Mouse (Mus musculus): ENCODE data around the gene Tmprss7. TPM values are rescaled to one million over a fixed set of nuclear protein-coding genes. Genes with fewer than 3 reads are reported as not detected.

Gene Tmprss7
- polyA plus RNA-seq, 1 experiment from 2014 or later, result 0.09 TPM

GRCm38 (mm10) chr16:45722460-45722951 lies 29.0 kb upstream of the Tmprss7 start:
- Histone ChIP-seq H3K27me3 (ENCODE audit: control insufficient read depth, insufficient read depth, low read length) (no peaks in the 10 kb centered on the region), H3K36me3 (ENCODE audit: control insufficient read depth, insufficient read depth, low read length) (no peaks in the 10 kb centered on the region), H3K4me1 (ENCODE audit: control insufficient read depth, insufficient read depth, low read length) (peaks cover 10% of the 10 kb centered on the region), H3K4me2 (no peak overlapping the region), H3K4me3 (ENCODE audit: low read depth, low read length) (no peak overlapping the region), H3K27ac (ENCODE audit: low read depth, low read length) (no peak overlapping the region), H3K9ac (ENCODE audit: low read depth, low read length) (no peak overlapping the region), H3K9me3 (replicated peaks; ENCODE audit: control insufficient read depth, low read length) (no peaks in the 10 kb centered on the region)
- ATAC-seq (replicated peaks; ENCODE audit: insufficient number of reproducible peaks, low FRiP score, low TSS enrichment), result no peak
- 63% methylated on average over 3 of the region's 3 CpGs for WGBS (ENCODE audit: insufficient replicate concordance)

- no peak overlapping the region for H3K4me2 ChIP-seq
- H3K27me3 ChIP-seq (ENCODE audit: control insufficient read depth, insufficient read depth, low read length), result no peaks in the 10 kb centered on the region
- no peaks in the 10 kb centered on the region for H3K36me3 ChIP-seq (ENCODE audit: control insufficient read depth, insufficient read depth, low read length)
- H3K27ac ChIP-seq (ENCODE audit: low read depth, low read length), result no peak overlapping the region
- 0 out of 2 replicates have a peak, but pooled peaks cover 2% of the 10 kb centered on the region for H3K9me3 ChIP-seq (replicated peaks; ENCODE audit: control insufficient read depth, low read length)
- peaks cover 10% of the 10 kb centered on the region for H3K4me1 ChIP-seq (ENCODE audit: control insufficient read depth, insufficient read depth, low read length)
- 73% methylated on average over 10 of the region's 10 CpGs for WGBS (ENCODE audit: insufficient replicate concordance)
- no peak overlapping the region for H3K9ac ChIP-seq (ENCODE audit: low read depth, low read length)
- no peak for ATAC-seq (replicated peaks; ENCODE audit: insufficient number of reproducible peaks, low FRiP score, low TSS enrichment)
- H3K4me3 ChIP-seq (ENCODE audit: low read depth, low read length), result no peak overlapping the region
These were observed 26.7 kb upstream of the Tmprss7 start for GRCm38 (mm10) chr16:45720022-45720630.

GRCm38 (mm10) chr16:45718296-45718695 lies 24.8 kb upstream of the Tmprss7 start:
- 83% methylated on average over 4 of the region's 4 CpGs for WGBS (ENCODE audit: insufficient replicate concordance)
- Histone ChIP-seq H3K4me1 (ENCODE audit: control insufficient read depth, insufficient read depth, low read length) (no peaks in the 10 kb centered on the region), H3K27ac (ENCODE audit: low read depth, low read length) (no peak overlapping the region), H3K9me3 (replicated peaks; ENCODE audit: control insufficient read depth, low read length) (0 out of 2 replicates have a peak, but pooled peaks cover 2% of the 10 kb centered on the region), H3K27me3 (ENCODE audit: control insufficient read depth, insufficient read depth, low read length) (no peaks in the 10 kb centered on the region), H3K9ac (ENCODE audit: low read depth, low read length) (no peak overlapping the region), H3K4me2 (no peak overlapping the region), H3K36me3 (ENCODE audit: control insufficient read depth, insufficient read depth, low read length) (no peaks in the 10 kb centered on the region), H3K4me3 (ENCODE audit: low read depth, low read length) (no peak overlapping the region)
- ATAC-seq (replicated peaks; ENCODE audit: insufficient number of reproducible peaks, low FRiP score, low TSS enrichment), result no peak

GRCm38 (mm10) chr16:45714489-45715150 lies 21.2 kb upstream of the Tmprss7 start:
- ATAC-seq (replicated peaks; ENCODE audit: insufficient number of reproducible peaks, low FRiP score, low TSS enrichment), result no peak
- Histone ChIP-seq H3K4me3 (ENCODE audit: low read depth, low read length) (no peak overlapping the region), H3K27ac (ENCODE audit: low read depth, low read length) (no peak overlapping the region), H3K36me3 (ENCODE audit: control insufficient read depth, insufficient read depth, low read length) (no peaks in the 10 kb centered on the region), H3K9me3 (replicated peaks; ENCODE audit: control insufficient read depth, low read length) (0 out of 2 replicates have a peak, but pooled peaks cover 2% of the 10 kb centered on the region), H3K27me3 (ENCODE audit: control insufficient read depth, insufficient read depth, low read length) (no peaks in the 10 kb centered on the region), H3K9ac (ENCODE audit: low read depth, low read length) (no peak overlapping the region), H3K4me2 (no peak overlapping the region), H3K4me1 (ENCODE audit: control insufficient read depth, insufficient read depth, low read length) (no peaks in the 10 kb centered on the region)
- WGBS (ENCODE audit: insufficient replicate concordance), result 77% methylated on average over 5 of the region's 5 CpGs

GRCm38 (mm10) chr16:45713878-45714277 lies 20.4 kb upstream of the Tmprss7 start:
- no peaks in the 10 kb centered on the region for H3K36me3 ChIP-seq (ENCODE audit: control insufficient read depth, insufficient read depth, low read length)
- H3K4me2 ChIP-seq, result no peak overlapping the region
- H3K4me1 ChIP-seq (ENCODE audit: control insufficient read depth, insufficient read depth, low read length), result no peaks in the 10 kb centered on the region
- no peak overlapping the region for H3K4me3 ChIP-seq (ENCODE audit: low read depth, low read length)
- ATAC-seq (replicated peaks; ENCODE audit: insufficient number of reproducible peaks, low FRiP score, low TSS enrichment), result no peak
- H3K27ac ChIP-seq (ENCODE audit: low read depth, low read length), result no peak overlapping the region
- H3K27me3 ChIP-seq (ENCODE audit: control insufficient read depth, insufficient read depth, low read length), result no peaks in the 10 kb centered on the region
- H3K9me3 ChIP-seq (replicated peaks; ENCODE audit: control insufficient read depth, low read length), result 0 out of 2 replicates have a peak, but pooled peaks cover 2% of the 10 kb centered on the region
- 75% methylated on average over 1 of the region's 1 CpGs for WGBS (ENCODE audit: insufficient replicate concordance)
- no peak overlapping the region for H3K9ac ChIP-seq (ENCODE audit: low read depth, low read length)

GRCm38 (mm10) chr16:45713261-45713660 lies 19.8 kb upstream of the Tmprss7 start:
- 83% methylated on average over 5 of the region's 5 CpGs for WGBS (ENCODE audit: insufficient replicate concordance)
- no peaks in the 10 kb centered on the region for H3K36me3 ChIP-seq (ENCODE audit: control insufficient read depth, insufficient read depth, low read length)
- H3K4me1 ChIP-seq (ENCODE audit: control insufficient read depth, insufficient read depth, low read length), result no peaks in the 10 kb centered on the region
- no peak overlapping the region for H3K4me2 ChIP-seq
- no peaks in the 10 kb centered on the region for H3K27me3 ChIP-seq (ENCODE audit: control insufficient read depth, insufficient read depth, low read length)
- ATAC-seq (replicated peaks; ENCODE audit: insufficient number of reproducible peaks, low FRiP score, low TSS enrichment), result no peak
- no peak overlapping the region for H3K4me3 ChIP-seq (ENCODE audit: low read depth, low read length)
- no peak overlapping the region for H3K9ac ChIP-seq (ENCODE audit: low read depth, low read length)
- H3K9me3 ChIP-seq (replicated peaks; ENCODE audit: control insufficient read depth, low read length), result 0 out of 2 replicates have a peak, but pooled peaks cover 2% of the 10 kb centered on the region
- no peak overlapping the region for H3K27ac ChIP-seq (ENCODE audit: low read depth, low read length)

- Histone ChIP-seq H3K4me2 (no peak overlapping the region), H3K27ac (ENCODE audit: low read depth, low read length) (no peak overlapping the region), H3K9me3 (replicated peaks; ENCODE audit: control insufficient read depth, low read length) (0 out of 2 replicates have a peak, but pooled peaks cover under 1% of the 10 kb centered on the region), H3K4me1 (ENCODE audit: control insufficient read depth, insufficient read depth, low read length) (no peaks in the 10 kb centered on the region), H3K36me3 (ENCODE audit: control insufficient read depth, insufficient read depth, low read length) (no peaks in the 10 kb centered on the region), H3K4me3 (ENCODE audit: low read depth, low read length) (no peak overlapping the region), H3K9ac (ENCODE audit: low read depth, low read length) (no peak overlapping the region), H3K27me3 (ENCODE audit: control insufficient read depth, insufficient read depth, low read length) (no peaks in the 10 kb centered on the region)
- no peak for ATAC-seq (replicated peaks; ENCODE audit: insufficient number of reproducible peaks, low FRiP score, low TSS enrichment)
- 59% methylated on average over 7 of the region's 7 CpGs for WGBS (ENCODE audit: insufficient replicate concordance)
These were observed 17.8 kb upstream of the Tmprss7 start for GRCm38 (mm10) chr16:45711263-45711662.

GRCm38 (mm10) chr16:45699301-45699700 lies 5.8 kb upstream of the Tmprss7 start:
- Histone ChIP-seq H3K27ac (ENCODE audit: low read depth, low read length) (no peak overlapping the region), H3K4me2 (no peak overlapping the region), H3K9me3 (replicated peaks; ENCODE audit: control insufficient read depth, low read length) (no peaks in the 10 kb centered on the region), H3K4me3 (ENCODE audit: low read depth, low read length) (no peak overlapping the region), H3K4me1 (ENCODE audit: control insufficient read depth, insufficient read depth, low read length) (no peaks in the 10 kb centered on the region), H3K27me3 (ENCODE audit: control insufficient read depth, insufficient read depth, low read length) (no peaks in the 10 kb centered on the region), H3K9ac (ENCODE audit: low read depth, low read length) (no peak overlapping the region), H3K36me3 (ENCODE audit: control insufficient read depth, insufficient read depth, low read length) (no peaks in the 10 kb centered on the region)
- WGBS (ENCODE audit: insufficient replicate concordance), result 54% methylated on average over 5 of the region's 5 CpGs
- ATAC-seq (replicated peaks; ENCODE audit: insufficient number of reproducible peaks, low FRiP score, low TSS enrichment), result no peak
